Comparison of ENCODE assay signal across 9 mouse cellular contexts in the genomic region with DNA sequence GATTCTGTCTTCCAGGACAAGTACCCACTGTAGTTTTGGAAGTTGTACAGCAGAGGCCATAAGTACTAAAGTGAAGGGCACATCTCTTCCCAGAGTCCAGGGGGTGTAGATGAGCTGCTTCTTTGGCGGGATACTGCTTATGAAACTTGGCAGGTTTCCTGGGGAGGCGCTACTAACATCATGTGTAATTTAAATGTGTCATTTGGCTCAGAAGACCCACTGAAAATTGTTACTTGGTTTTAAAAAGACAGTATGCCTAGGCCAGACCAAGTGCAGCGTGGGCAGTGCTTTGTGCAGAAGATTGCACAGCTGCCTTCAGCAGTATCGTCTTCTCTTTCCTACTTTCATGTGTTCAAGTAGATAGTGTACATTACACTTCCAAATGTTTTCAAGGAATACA. TPM values are rescaled to one million over a fixed set of nuclear protein-coding genes. Genes with fewer than 3 reads are reported as not detected.
DNase-seq lines count a peak whose midpoint lies in the region; ATAC-seq lines count a peak whose summit lies in the region.
"Had no signal": no experiment of that assay in that cellular context is flagged by ENCODE, and none has a peak within 500 bp of the region (broad histone marks: within the 10 kb centered on the region; RNA-seq: fewer than 3 reads in every experiment).

No protein-coding gene starts in this region.

- H3K4me1 ChIP-seq in embryonic facial prominence, embryonic 14.5 days (ENCODE audit: control insufficient read depth, insufficient read depth, low read length) = peaks cover 3% of the 10 kb centered on the region; the same call in 1 of the 2 replicates
- no peaks in the 10 kb centered on the region for H3K4me1 ChIP-seq in embryonic facial prominence, embryonic 10.5 days
- no peaks in the 10 kb centered on the region; the same call in 1 of the 2 replicates for H3K4me1 ChIP-seq in lung, embryonic 16.5 days (replicated peaks; ENCODE audit: control insufficient read depth, insufficient read depth, low read length)

- no peak for ATAC-seq in embryonic facial prominence, embryonic 14.5 days (ENCODE audit: low read depth)
- ATAC-seq in lung, embryonic 16.5 days (ENCODE audit: low read depth) = peak; percentile 45; the same call in 1 of the 2 replicates

- no peak overlapping the region for H3K4me2 ChIP-seq in embryonic facial prominence, embryonic 14.5 days (ENCODE audit: low read depth, low read length)
- no peak overlapping the region for H3K4me2 ChIP-seq in lung, embryonic 16.5 days (ENCODE audit: low read depth, low read length)
- H3K4me2 ChIP-seq: midbrain, embryonic 11.5 days had no signal

- DNase-seq in embryonic facial prominence, embryonic 14.5 days (ENCODE audit: low spot score) = peak; percentile 58
- DNase-seq in embryonic facial prominence, embryonic 10.5 days (ENCODE audit: low spot score) = no peak
- DNase-seq in urinary bladder, postnatal 25 days (ENCODE audit: low spot score) = peak; percentile 8
- no peak for DNase-seq in urinary bladder, adult 2 months (ENCODE audit: low spot score)
- DNase-seq in retina, postnatal 1 day = no peak
- no peak for DNase-seq in liver
- DNase-seq in ovary, adult 18-20 months (ENCODE audit: low spot score) = no peak

- WGBS in embryonic facial prominence, embryonic 14.5 days = 60% methylated on average over 4 of the region's 4 CpGs
- 91% methylated on average over 4 of the region's 4 CpGs for WGBS in embryonic facial prominence, embryonic 10.5 days
- WGBS in lung, embryonic 16.5 days = 54% methylated on average over 4 of the region's 4 CpGs

- H3K36me3 ChIP-seq in embryonic facial prominence, embryonic 14.5 days (ENCODE audit: control insufficient read depth, insufficient read depth, low read length) = peaks cover 26% of the 10 kb centered on the region
- peaks cover 23% of the 10 kb centered on the region; the same call in 1 of the 2 replicates for H3K36me3 ChIP-seq in embryonic facial prominence, embryonic 10.5 days (replicated peaks)
- no peaks in the 10 kb centered on the region; the same call in 1 of the 2 replicates for H3K36me3 ChIP-seq in lung, embryonic 16.5 days (ENCODE audit: control insufficient read depth, insufficient read depth, low read length)

- peak overlapping the region; percentile 58; the same call in 1 of the 2 replicates for H3K27ac ChIP-seq in embryonic facial prominence, embryonic 14.5 days (replicated peaks; ENCODE audit: low read depth, low read length)
- H3K27ac ChIP-seq in embryonic facial prominence, embryonic 10.5 days (replicated peaks) = no peak overlapping the region
- peak overlapping the region; percentile 21; the same call in 1 of the 2 replicates for H3K27ac ChIP-seq in lung, embryonic 16.5 days (ENCODE audit: low read length)

- H3K9me3 ChIP-seq in embryonic facial prominence, embryonic 14.5 days (ENCODE audit: control insufficient read depth, low read length) = no peaks in the 10 kb centered on the region
- no peaks in the 10 kb centered on the region for H3K9me3 ChIP-seq in embryonic facial prominence, embryonic 10.5 days
- H3K9me3 ChIP-seq in lung, embryonic 16.5 days (ENCODE audit: control insufficient read depth, low read length) = no peaks in the 10 kb centered on the region

- no peak overlapping the region for H3K4me3 ChIP-seq in embryonic facial prominence, embryonic 14.5 days (ENCODE audit: low read depth, low read length)
- H3K4me3 ChIP-seq in embryonic facial prominence, embryonic 10.5 days = no peak overlapping the region
- no peak overlapping the region for H3K4me3 ChIP-seq in lung, embryonic 16.5 days (ENCODE audit: low read length)

- no peak overlapping the region for H3K9ac ChIP-seq in embryonic facial prominence, embryonic 14.5 days (ENCODE audit: low read depth, low read length)
- no peak overlapping the region for H3K9ac ChIP-seq in lung, embryonic 16.5 days (ENCODE audit: low read length)

- no peaks in the 10 kb centered on the region for H3K27me3 ChIP-seq in embryonic facial prominence, embryonic 14.5 days (replicated peaks; ENCODE audit: control insufficient read depth, insufficient read depth, low read length)
- no peaks in the 10 kb centered on the region for H3K27me3 ChIP-seq in embryonic facial prominence, embryonic 10.5 days (replicated peaks; ENCODE audit: low read depth, poor library complexity, severe bottlenecking)
- H3K27me3 ChIP-seq in lung, embryonic 16.5 days (ENCODE audit: control insufficient read depth, insufficient read depth, low read depth, low read length) = no peaks in the 10 kb centered on the region

RNA-seq across cellular contexts. Expression of a gene that starts 44.5 kb away (rescaled TPM):
- polyA plus RNA-seq in embryonic facial prominence, embryonic 14.5 days (2014; fragmentation: Nextera tagmentation; extraction: Ambion mirVana) = 28.5 and 30.6 TPM in 2 replicates
- polyA plus RNA-seq in embryonic facial prominence, embryonic 10.5 days (2016; fragmentation: Nextera tagmentation; extraction: Ambion mirVana) = 13.8 and 14.0 TPM in 2 replicates
- polyA plus RNA-seq in urinary bladder, adult 2 months (2012; rRNA removed) = 21.5 and 34.7 TPM in 2 replicates
- polyA plus RNA-seq in lung, embryonic 16.5 days (2015; fragmentation: Nextera tagmentation; extraction: Ambion mirVana) = 18.6 and 20.3 TPM in 2 replicates

RNA-seq across cellular contexts. Expression of a gene that starts 50.4 kb away (rescaled TPM):
- not detected in 2 replicates for polyA plus RNA-seq in embryonic facial prominence, embryonic 14.5 days (2014; fragmentation: Nextera tagmentation; extraction: Ambion mirVana)
- polyA plus RNA-seq in embryonic facial prominence, embryonic 10.5 days (2016; fragmentation: Nextera tagmentation; extraction: Ambion mirVana) = not detected in 2 replicates
- polyA plus RNA-seq in urinary bladder, adult 2 months (2012; rRNA removed) = not detected in 2 replicates
- polyA plus RNA-seq in lung, embryonic 16.5 days (2015; fragmentation: Nextera tagmentation; extraction: Ambion mirVana) = not detected in 2 replicates
- polyA plus RNA-seq: midbrain, embryonic 11.5 days had no signal

Comparison
In these comparisons a context has a peak if more than half of its experiments do, and no peak if none do; other contexts are left out.
1. DNase-seq: peak in embryonic facial prominence, embryonic 14.5 days (single experiment) and urinary bladder, postnatal 25 days (single experiment); none in embryonic facial prominence, embryonic 10.5 days (single experiment), urinary bladder, adult 2 months (single experiment), retina, postnatal 1 day (single experiment), liver (single experiment) and ovary, adult 18-20 months (single experiment).